Mouse (Mus musculus) CH12.LX (cell line): Measurements from ENCODE around the gene Ercc6l.

ENCODE experiments used
- CTCF ChIP-seq, 2 experiments: IDR thresholded peaks in 1 of 2; conservative IDR thresholded peaks in 1 of 2; 2 replicates each; pipeline ENCODE4 v1.5.1; 2011 to 2012; ENCODE audit warnings: low read depth in 2 of 2, low read length in 2 of 2, improper control_type of control experiment in 1 of 2, inconsistent platforms in 1 of 2, mild to moderate bottlenecking in 1 of 2, moderate library complexity in 1 of 2
- KAT2A ChIP-seq: IDR thresholded peaks from 2 replicates; pipeline ENCODE4 v1.6.1; 2012; ENCODE audit warnings: low read length, improper control_type of control experiment, inconsistent platforms; ENCODE audit not compliant: insufficient replicate concordance
- NRF1 ChIP-seq: IDR thresholded peaks from 2 replicates; pipeline ENCODE4 v1.6.1; 2014; ENCODE audit warnings: low read depth, mild to moderate bottlenecking, inconsistent platforms, low read length, improper control_type of control experiment, moderate library complexity
- POLR2A ChIP-seq: IDR thresholded peaks from 2 replicates; pipeline ENCODE4 v1.6.1; 2011; ENCODE audit warnings: low read depth, mild to moderate bottlenecking, improper control_type of control experiment, low read length
- SIN3A ChIP-seq: IDR thresholded peaks from 2 replicates; pipeline ENCODE4 v1.6.1; 2012; ENCODE audit warnings: low read length, improper control_type of control experiment, inconsistent platforms
- UBTF ChIP-seq: IDR thresholded peaks from 2 replicates; pipeline ENCODE4 v1.6.1; 2012; ENCODE audit warnings: low read depth, mild to moderate bottlenecking, inconsistent platforms, low read length, improper control_type of control experiment, moderate library complexity
- ZC3H11A ChIP-seq: IDR thresholded peaks from 2 replicates; pipeline ENCODE4 v1.6.1; 2012; ENCODE audit warnings: low read depth, mild to moderate bottlenecking, inconsistent platforms, low read length, improper control_type of control experiment
- ZMIZ1 ChIP-seq: IDR thresholded peaks from 2 replicates; pipeline ENCODE4 v1.6.1; 2012; ENCODE audit warnings: low read depth, mild to moderate bottlenecking, inconsistent platforms, low read length, improper control_type of control experiment
- ZNF384 ChIP-seq: IDR thresholded peaks from 2 replicates; pipeline ENCODE4 v1.6.1; 2012; ENCODE audit warnings: low read depth, low read length, improper control_type of control experiment, inconsistent platforms

DNA sequence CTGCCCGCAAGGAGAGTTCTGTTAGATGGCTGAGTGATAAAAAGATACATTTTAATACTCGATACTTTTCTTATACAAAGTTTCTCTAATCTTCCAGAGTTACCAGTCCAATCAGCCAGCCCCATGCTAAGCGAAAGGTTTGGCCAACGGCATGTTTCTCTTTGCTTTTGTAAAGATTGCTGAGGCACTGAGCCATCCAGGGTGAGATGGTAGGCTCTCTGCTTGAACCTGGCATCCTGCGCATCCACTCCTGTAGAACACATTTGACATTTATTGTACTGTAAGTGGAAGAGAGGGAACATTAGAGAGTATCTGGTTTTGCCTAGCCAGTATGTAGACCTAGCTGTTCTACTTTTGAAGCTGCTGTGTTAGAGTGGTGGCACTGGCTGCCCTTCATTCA lies 32.7 kb upstream of the Ercc6l start:
- TF ChIP-seq NRF1 (no peak), CTCF (conservative IDR thresholded peaks at IDR 0.05 in 1 of 2, IDR thresholded peaks at IDR 0.05 in 1 of 2; ENCODE audit: low read depth in 2 of 2, low read length in 2 of 2) (no peak), UBTF (no peak), ZC3H11A (no peak), ZNF384 (no peak), POLR2A (no peak), KAT2A (no peak), SIN3A (no peak), ZMIZ1 (no peak)
